Mouse (Mus musculus): ENCODE measurements around the gene Mbtps2. TPM values are rescaled to one million over a fixed set of nuclear protein-coding genes. Genes with fewer than 3 reads are reported as not detected.

The Mbtps2 gene
- polyA plus RNA-seq, 1 experiment from 2014 or later: 14.8 TPM

DNA sequence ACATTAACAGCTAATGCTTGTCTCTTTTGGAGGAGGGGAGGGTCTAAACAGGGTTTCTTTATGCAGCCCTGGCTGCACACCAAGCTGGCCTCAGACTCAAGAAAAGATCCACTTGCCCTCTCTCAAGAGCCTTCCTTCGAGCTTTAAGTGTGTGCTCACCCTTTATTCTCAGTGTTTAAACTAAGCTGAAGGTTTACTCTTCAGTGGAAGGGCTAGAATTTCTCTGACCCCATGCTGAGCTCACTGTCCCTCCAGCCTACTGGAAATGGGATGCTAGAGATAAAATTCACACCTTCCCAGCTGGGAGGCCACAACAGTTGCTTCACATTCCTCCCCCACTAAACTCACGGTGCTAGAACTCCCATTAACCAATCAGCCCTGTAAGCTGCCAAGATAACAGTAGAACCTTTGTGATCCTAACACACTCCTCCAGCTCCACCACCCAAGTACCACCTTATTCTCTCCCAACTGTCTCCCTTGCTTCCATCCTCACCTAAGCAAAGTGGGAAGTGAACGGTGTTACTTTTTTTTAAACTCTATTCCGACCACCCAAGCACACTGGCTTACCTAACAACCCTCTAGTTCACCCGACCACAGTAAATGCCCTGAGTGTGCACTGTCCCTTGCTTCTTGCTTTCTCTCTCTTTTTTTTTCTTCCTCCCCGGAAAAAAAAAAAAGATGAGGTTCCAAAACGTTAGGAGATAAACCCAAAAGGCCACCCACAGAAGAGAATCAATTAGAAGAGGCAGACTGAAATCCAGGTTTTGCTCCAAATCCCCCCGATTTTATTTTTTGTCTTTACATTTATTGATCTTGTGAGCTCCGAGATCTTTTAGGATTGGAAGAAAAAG lies 108.4 kb downstream of the Mbtps2 start:
- Histone ChIP-seq H3K27ac (replicated peaks in 1 of 2; ENCODE audit: control insufficient read depth in 1 of 2, insufficient read depth in 1 of 2, low read depth in 2 of 2, low read length in 2 of 2) (no peak overlapping the region), H3K27me3 (ENCODE audit: control insufficient read depth, insufficient read depth, low read length) (no peaks in the 10 kb centered on the region), H3K4me1 (ENCODE audit: control insufficient read depth in 2 of 2, insufficient read depth in 2 of 2, low read length in 2 of 2) (no peaks in the 10 kb centered on the region), H3K4me3 (ENCODE audit: control insufficient read depth in 1 of 2, insufficient read depth in 1 of 2, low read depth in 1 of 2, low read length in 2 of 2) (peak overlapping the region; percentile 60 to 70; a peak in 3 of 4 replicates), H3K36me3 (ENCODE audit: control insufficient read depth, insufficient read depth, low read length) (no peaks in the 10 kb centered on the region), H3K9ac (ENCODE audit: low read length) (0 out of 2 replicates have a peak overlapping the region, but pooled peaks have one; percentile 8), H3K9me3 (ENCODE audit: control insufficient read depth, low read length) (no peaks in the 10 kb centered on the region), H3K4me2 (ENCODE audit: low read length) (peak overlapping the region; percentile 67)
- WGBS: 18% methylated on average over 9 of the region's 9 CpGs
- no peak for ATAC-seq (ENCODE audit: insufficient number of reproducible peaks, insufficient read depth, low FRiP score, low read depth)

DNA sequence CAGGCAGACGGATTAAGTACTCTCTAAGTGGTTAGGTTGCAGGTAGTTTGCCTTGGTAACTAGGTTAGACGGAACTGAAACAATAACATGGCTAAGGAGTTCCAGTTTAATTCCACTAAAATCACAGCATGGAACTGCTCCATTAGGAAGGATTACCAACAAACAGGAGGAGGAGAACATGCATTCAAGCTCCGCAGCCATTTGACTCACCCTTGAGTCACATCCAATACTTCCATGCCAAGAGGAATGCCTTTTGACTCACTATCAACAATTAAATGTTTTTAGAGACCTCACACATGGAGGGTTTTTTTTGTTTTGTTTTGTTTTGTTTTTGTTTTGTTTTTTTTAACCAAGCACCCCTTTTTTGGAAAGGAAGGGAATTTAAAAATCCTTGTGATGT lies 109.7 kb downstream of the Mbtps2 start:
- H3K9ac ChIP-seq (ENCODE audit: low read length): no peak overlapping the region
- H3K4me3 ChIP-seq (ENCODE audit: control insufficient read depth in 1 of 2, insufficient read depth in 1 of 2, low read depth in 1 of 2, low read length in 2 of 2): no peak overlapping the region
- no peaks in the 10 kb centered on the region for H3K36me3 ChIP-seq (ENCODE audit: control insufficient read depth, insufficient read depth, low read length)
- no peak overlapping the region for H3K27ac ChIP-seq (replicated peaks in 1 of 2; ENCODE audit: control insufficient read depth in 1 of 2, insufficient read depth in 1 of 2, low read depth in 2 of 2, low read length in 2 of 2)
- 78% methylated on average over 3 of the region's 3 CpGs for WGBS
- no peak overlapping the region for H3K4me2 ChIP-seq (ENCODE audit: low read length)
- H3K27me3 ChIP-seq (ENCODE audit: control insufficient read depth, insufficient read depth, low read length): no peaks in the 10 kb centered on the region
- no peaks in the 10 kb centered on the region for H3K4me1 ChIP-seq (ENCODE audit: control insufficient read depth in 2 of 2, insufficient read depth in 2 of 2, low read length in 2 of 2)
- no peak for ATAC-seq (ENCODE audit: insufficient number of reproducible peaks, insufficient read depth, low FRiP score, low read depth)
- no peaks in the 10 kb centered on the region for H3K9me3 ChIP-seq (ENCODE audit: control insufficient read depth, low read length)

DNA sequence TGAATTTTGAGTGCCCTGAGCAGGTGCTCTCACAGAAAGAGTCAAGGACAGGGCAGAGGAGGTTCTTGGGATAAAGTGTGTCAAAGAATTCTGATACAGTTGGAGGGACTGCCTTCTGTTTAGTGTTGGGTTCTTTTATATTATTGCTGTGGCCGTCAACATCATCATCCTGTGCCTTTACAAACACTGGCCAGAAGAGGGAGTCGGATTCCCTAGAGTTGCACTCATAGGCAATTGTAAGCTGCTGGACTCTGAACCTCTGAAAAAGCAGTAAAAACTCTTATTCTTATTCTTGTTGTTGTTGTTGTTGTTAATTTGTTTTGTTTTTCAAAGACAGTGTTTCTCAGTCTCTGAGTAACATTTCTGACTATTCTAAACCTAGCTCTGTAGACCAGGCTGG lies 111.8 kb downstream of the Mbtps2 start:
- no peak overlapping the region for H3K9ac ChIP-seq (ENCODE audit: low read length)
- ATAC-seq (ENCODE audit: insufficient number of reproducible peaks, insufficient read depth, low FRiP score, low read depth): no peak
- H3K4me3 ChIP-seq (ENCODE audit: control insufficient read depth in 1 of 2, insufficient read depth in 1 of 2, low read depth in 1 of 2, low read length in 2 of 2): no peak overlapping the region
- WGBS: 46% methylated on average over 2 of the region's 2 CpGs
- H3K27ac ChIP-seq (replicated peaks in 1 of 2; ENCODE audit: control insufficient read depth in 1 of 2, insufficient read depth in 1 of 2, low read depth in 2 of 2, low read length in 2 of 2): no peak overlapping the region
- H3K4me1 ChIP-seq (ENCODE audit: control insufficient read depth in 2 of 2, insufficient read depth in 2 of 2, low read length in 2 of 2): no peaks in the 10 kb centered on the region
- H3K36me3 ChIP-seq (ENCODE audit: control insufficient read depth, insufficient read depth, low read length): no peaks in the 10 kb centered on the region
- H3K27me3 ChIP-seq (ENCODE audit: control insufficient read depth, insufficient read depth, low read length): no peaks in the 10 kb centered on the region
- no peaks in the 10 kb centered on the region for H3K9me3 ChIP-seq (ENCODE audit: control insufficient read depth, low read length)
- no peak overlapping the region for H3K4me2 ChIP-seq (ENCODE audit: low read length)

Other genes starting within 250 kb of the Mbtps2 start
- gene Phex, start 183.4 kb downstream of the Mbtps2 start, polyA plus RNA-seq (2014; fragmentation: Nextera tagmentation; extraction: Ambion mirVana): 0.26 TPM in 1 of 2 replicates, not detected in the other
- 57.9 and 60.8 TPM in 2 replicates for gene Sms, start 106.4 kb downstream of the Mbtps2 start, polyA plus RNA-seq (2014; fragmentation: Nextera tagmentation; extraction: Ambion mirVana)
- 2.9 and 3.1 TPM in 2 replicates for gene Yy2, start 29.7 kb downstream of the Mbtps2 start, polyA plus RNA-seq (2014; fragmentation: Nextera tagmentation; extraction: Ambion mirVana)
- 893 and 934 TPM in 2 replicates for gene Smpx, start 100.2 kb upstream of the Mbtps2 start, polyA plus RNA-seq (2014; fragmentation: Nextera tagmentation; extraction: Ambion mirVana)
- gene Klhl34, start 219.7 kb upstream of the Mbtps2 start, polyA plus RNA-seq (2014; fragmentation: Nextera tagmentation; extraction: Ambion mirVana): 0.13 and 0.27 TPM in 2 replicates

All from heart, embryonic 14.5 days (tissue).